Mouse (Mus musculus) heart, adult 2 months (tissue): ENCODE measurements at regions not wholly inside any gene's neighbourhood (a gene's known extent, or its start where the extent isn't known, plus 50 kb on each side); places are given as distances from the start of the nearest gene placed in this dataset.

Experiments
- DNase-seq, 2 experiments: peaks; one replicate each; pipeline ENCODE4 v3.0.0; 2021
- H3K27ac ChIP-seq: fragments of 200-600 bp; 2 replicates; pipeline ENCODE4 v1.8.1; 2022
- H3K27me3 ChIP-seq: fragments of 200-500 bp; 2 replicates; pipeline ENCODE4 v1.6.1; 2012; ENCODE audit warnings: mild to moderate bottlenecking, low read length, inconsistent platforms, mixed read lengths; ENCODE audit not compliant: control insufficient read depth, insufficient read depth
- H3K36me3 ChIP-seq: fragments of 200-500 bp; 2 replicates; pipeline ENCODE4 v1.6.1; 2012; ENCODE audit warnings: low read length, inconsistent platforms; ENCODE audit not compliant: control insufficient read depth, insufficient read depth
- H3K4me1 ChIP-seq: fragments of 200-500 bp; 2 replicates; pipeline ENCODE4 v1.6.1; 2011; ENCODE audit warnings: low read length; ENCODE audit not compliant: control insufficient read depth, insufficient read depth
- H3K4me3 ChIP-seq: fragments of 200-600 bp; 2 replicates; pipeline ENCODE4 v1.8.1; 2022
- H3K79me2 ChIP-seq: fragments of 200-500 bp; replicated peaks from 2 replicates; pipeline ENCODE4 v1.6.1; 2012; ENCODE audit warnings: mild to moderate bottlenecking, inconsistent platforms, low read length, moderate library complexity, mixed read lengths; ENCODE audit not compliant: control insufficient read depth, insufficient read depth
- H3K9ac ChIP-seq: fragments of 200-500 bp; 2 replicates; pipeline ENCODE4 v1.6.1; 2012; ENCODE audit warnings: low read depth, mild to moderate bottlenecking, control low read depth, inconsistent platforms, low read length, mixed read lengths
- CTCF ChIP-seq: fragments of 200-600 bp; IDR thresholded peaks from 2 replicates; pipeline ENCODE4 v1.8.1; 2022; ENCODE audit warnings: antibody characterized with exemption, mild to moderate bottlenecking, moderate library complexity
- EP300 ChIP-seq: fragments of 200-500 bp; IDR thresholded peaks from 2 replicates; pipeline ENCODE4 v1.6.1; 2011; ENCODE audit warnings: low read depth, low read length, control low read depth; ENCODE audit not compliant: insufficient read depth
- POLR2A ChIP-seq: fragments of 200-500 bp; IDR thresholded peaks from 2 replicates; pipeline ENCODE4 v1.6.1; 2011; ENCODE audit warnings: mild to moderate bottlenecking, low read depth, low read length, control low read depth; ENCODE audit not compliant: insufficient read depth
- WGBS: fragments of 180-500 bp; shearing (Covaris S2); methylation state at CpG from one replicate; pipeline ENCODE4 v1.1.7; 2018; 5-methylcytosine and 5-hydroxymethylcytosine counted together
- intact Hi-C: fragments of 180-260 bp; cut with DNase I; formaldehyde crosslinking; loops from one replicate; pipeline ENCODE4 v1.15.1; 2025

DNA sequence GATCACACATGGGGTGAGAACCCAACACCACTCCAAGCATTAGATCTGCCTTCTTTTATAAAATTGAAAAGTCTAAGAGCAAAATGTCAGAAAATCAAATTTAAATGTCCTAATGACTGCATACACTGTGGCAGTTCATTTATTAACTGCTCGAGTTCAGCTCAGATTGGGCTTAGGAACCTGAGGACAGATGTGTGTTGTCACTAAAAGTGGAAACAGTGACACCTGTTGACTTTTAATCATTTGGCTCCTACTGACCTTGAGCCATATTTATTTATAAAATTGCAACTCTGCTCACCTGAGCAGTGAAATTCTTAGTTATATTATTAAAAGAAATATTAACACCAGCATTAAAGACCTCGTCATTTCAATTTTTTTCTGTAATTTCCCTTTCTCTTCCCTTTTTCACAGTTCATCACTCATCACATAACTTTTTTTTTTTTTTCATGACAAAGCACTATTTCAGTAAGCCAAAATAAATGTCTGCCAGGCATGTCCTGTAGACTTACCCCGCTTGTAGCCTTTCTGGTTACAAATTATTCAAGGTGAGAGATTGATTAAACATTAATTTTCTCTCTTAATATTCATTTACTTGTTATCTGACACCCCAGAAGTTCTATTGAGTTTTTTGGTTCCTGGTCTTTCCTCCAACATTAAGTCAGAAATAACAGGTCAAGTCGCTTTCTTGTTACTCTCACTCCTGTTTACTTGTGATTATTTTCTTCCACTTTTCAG lies 274.2 kb upstream of the Tet2 start:
- H3K4me1 ChIP-seq = no peaks in the 10 kb centered on the region
- H3K9ac ChIP-seq = no peak overlapping the region
- TF ChIP-seq EP300 (no peak), CTCF (peak; percentile 9; the same call in 1 of the 2 replicates), POLR2A (no peak)
- WGBS = 74% methylated on average over 4 of the region's 4 CpGs
- no peaks in the 10 kb centered on the region for H3K36me3 ChIP-seq
- H3K4me3 ChIP-seq = no peak overlapping the region
- intact Hi-C loops = loop anchor here (1.0 kb wide), 1 partner anchor 15 kb away; no protein-coding TSS in a partner anchor
- no peak overlapping the region for H3K27ac ChIP-seq
- no peak for DNase-seq
- no peaks in the 10 kb centered on the region for H3K79me2 ChIP-seq
- H3K27me3 ChIP-seq = no peaks in the 10 kb centered on the region

DNA sequence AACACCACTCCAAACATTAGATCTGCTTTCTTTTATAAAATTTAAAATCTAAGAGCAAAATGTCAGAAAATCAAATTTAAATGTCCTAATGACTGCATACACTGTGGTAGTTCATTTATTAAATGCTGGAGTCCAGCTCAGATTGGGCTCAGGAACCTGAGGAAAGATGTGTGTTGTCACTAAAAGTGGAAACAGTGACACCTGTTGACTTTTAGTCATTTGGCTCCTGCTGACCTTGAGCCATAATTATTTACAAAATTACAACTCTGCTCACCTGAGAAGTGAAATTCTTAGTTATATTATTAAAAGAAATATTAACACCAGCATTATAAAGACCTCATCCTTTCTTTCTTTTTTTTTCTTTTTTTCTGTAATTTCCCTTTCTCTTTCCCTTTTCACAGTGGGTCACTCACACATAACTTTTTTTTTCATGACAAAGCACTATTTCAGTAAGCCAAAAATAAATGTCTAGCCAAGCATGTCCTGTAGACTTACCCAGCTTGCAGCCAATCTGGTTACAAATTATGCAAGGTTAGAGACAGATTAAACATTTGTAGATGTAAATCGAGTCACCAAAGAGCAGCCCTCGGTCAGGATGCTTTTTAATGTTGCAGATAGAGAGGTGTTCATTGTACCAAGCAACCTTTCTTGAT lies 288.9 kb upstream of the Tet2 start:
- H3K9ac ChIP-seq = no peak overlapping the region
- no peak for DNase-seq
- H3K79me2 ChIP-seq = no peaks in the 10 kb centered on the region
- no peaks in the 10 kb centered on the region for H3K4me1 ChIP-seq
- H3K27ac ChIP-seq = no peak overlapping the region
- 77% methylated on average over 2 of the region's 2 CpGs for WGBS
- H3K27me3 ChIP-seq = no peaks in the 10 kb centered on the region
- peak; percentile 35 for TF ChIP-seq CTCF
- no peak for TF ChIP-seq POLR2A
- intact Hi-C loops = loop anchor here (1.0 kb wide), 1 partner anchor 16 kb away; no protein-coding TSS in a partner anchor
- H3K36me3 ChIP-seq = no peaks in the 10 kb centered on the region
- no peak overlapping the region for H3K4me3 ChIP-seq

DNA sequence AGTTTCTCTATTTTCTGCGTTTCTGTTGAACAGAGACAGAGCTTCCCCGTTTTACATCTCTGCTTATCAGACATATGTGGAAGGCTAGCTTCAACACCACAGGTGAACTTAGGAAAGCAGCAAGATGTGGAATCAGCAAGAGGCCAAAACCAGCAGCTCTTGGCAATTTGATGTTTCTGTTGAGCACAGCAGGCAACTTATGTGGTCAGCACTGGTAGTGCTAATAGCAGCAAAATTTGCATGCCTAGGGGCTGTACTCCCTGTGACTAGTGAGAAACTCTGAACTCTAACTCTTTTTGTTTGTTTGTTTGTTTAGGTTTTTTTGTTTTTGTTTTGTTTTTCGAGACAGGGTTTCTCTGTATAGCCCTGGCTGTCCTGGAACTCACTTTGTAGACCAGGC lies 289.5 kb upstream of the Tet2 start:
- no peak for TF ChIP-seq POLR2A
- no peak for TF ChIP-seq EP300
- no peak for TF ChIP-seq CTCF
- Histone ChIP-seq H3K79me2 (no peaks in the 10 kb centered on the region), H3K27ac (no peak overlapping the region), H3K36me3 (no peaks in the 10 kb centered on the region), H3K27me3 (no peaks in the 10 kb centered on the region), H3K4me1 (no peaks in the 10 kb centered on the region), H3K9ac (no peak overlapping the region), H3K4me3 (no peak overlapping the region)
- intact Hi-C loops = loop anchor here (1.0 kb wide), 1 partner anchor 16 kb away; no protein-coding TSS in a partner anchor
- no peak for DNase-seq
- WGBS = 73% methylated on average over 3 of the region's 3 CpGs

DNA sequence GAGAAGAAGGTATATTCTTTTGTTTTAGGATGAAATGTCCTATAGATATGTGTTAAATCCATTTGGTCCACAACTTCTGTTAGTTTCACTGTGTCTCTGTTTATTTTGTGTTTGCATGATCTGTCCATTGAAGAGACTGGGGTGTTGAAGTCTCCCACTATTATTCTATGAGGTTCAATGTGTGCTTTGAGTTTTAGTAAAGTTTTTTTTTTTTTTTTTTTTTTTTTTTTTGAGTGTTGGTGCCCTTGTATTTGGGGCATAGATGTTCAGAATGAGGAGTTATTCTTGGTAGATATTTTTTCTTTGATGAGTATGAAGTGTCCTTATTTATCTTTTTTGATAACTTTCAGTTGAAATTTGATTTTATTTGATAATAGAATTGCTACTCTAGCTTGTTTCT lies 301.4 kb upstream of the Tet2 start:
- intact Hi-C loops = no loop called here
- Histone ChIP-seq H3K36me3 (no peaks in the 10 kb centered on the region), H3K4me1 (no peaks in the 10 kb centered on the region), H3K27me3 (no peaks in the 10 kb centered on the region), H3K4me3 (no peak overlapping the region), H3K27ac (no peak overlapping the region), H3K9ac (no peak overlapping the region), H3K79me2 (no peaks in the 10 kb centered on the region)
- DNase-seq = no peak
- no peak for TF ChIP-seq POLR2A
- TF ChIP-seq EP300 = no peak
- no peak for TF ChIP-seq CTCF

DNA sequence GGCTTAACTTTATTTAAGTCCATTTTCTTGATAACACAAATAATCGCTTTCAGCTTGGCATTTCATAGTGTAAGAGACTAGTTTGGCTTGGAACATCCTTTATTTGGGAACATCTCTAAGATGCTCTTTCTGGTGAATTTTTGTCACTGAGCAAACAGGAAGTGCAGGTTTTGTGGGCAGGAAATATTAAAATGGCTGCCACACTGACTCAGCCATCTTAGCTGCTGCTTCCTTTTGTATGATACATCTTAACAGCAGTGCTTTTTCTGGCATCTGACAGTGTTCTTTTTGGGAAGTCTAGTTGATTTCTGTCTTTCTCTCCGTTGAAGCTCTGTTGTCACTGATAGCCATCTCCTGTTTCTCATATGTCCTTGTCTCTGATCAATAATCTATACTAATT lies 329.4 kb upstream of the Tet2 start:
- Histone ChIP-seq H3K27ac (no peak overlapping the region), H3K9ac (no peak overlapping the region), H3K79me2 (no peaks in the 10 kb centered on the region), H3K36me3 (no peaks in the 10 kb centered on the region), H3K4me3 (no peak overlapping the region), H3K27me3 (no peaks in the 10 kb centered on the region), H3K4me1 (no peaks in the 10 kb centered on the region)
- no peak for DNase-seq
- WGBS = 70% methylated on average over 2 of the region's 2 CpGs
- intact Hi-C loops = no loop called here
- no peak for TF ChIP-seq EP300
- TF ChIP-seq CTCF = no peak
- no peak for TF ChIP-seq POLR2A

DNA sequence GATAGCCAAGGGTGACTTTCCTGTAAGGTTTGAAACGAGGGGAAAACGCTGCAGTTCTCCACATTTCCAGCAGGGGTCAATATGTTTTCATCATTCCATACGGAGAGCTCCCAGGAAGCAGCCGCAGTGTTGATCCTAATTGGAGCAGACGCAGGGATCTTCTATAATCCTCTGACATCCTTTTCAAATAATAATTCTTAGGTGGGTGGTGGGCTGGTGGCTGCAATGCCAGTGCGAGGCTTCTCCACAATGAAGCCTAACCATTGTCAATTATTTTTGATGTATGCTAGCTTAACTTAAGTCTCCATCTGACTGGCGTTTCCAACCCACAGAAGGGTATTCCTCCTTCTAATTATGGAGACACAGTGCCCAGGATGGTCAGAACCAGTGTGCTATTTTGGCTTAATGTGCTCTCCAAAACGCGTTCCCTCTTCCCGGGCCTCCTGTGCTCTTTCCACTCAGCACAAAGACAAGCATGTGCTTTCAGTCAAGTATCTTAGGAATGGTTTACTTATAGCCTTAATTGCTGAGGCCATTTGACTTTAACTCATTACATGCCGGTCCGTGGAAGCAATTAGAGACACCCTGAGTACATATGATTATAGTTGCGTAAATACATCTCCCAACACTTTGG lies 331.6 kb upstream of the Tet2 start:
- Histone ChIP-seq H3K4me3 (no peak overlapping the region), H3K27ac (no peak overlapping the region), H3K36me3 (no peaks in the 10 kb centered on the region), H3K4me1 (no peaks in the 10 kb centered on the region), H3K79me2 (no peaks in the 10 kb centered on the region), H3K9ac (no peak overlapping the region), H3K27me3 (no peaks in the 10 kb centered on the region)
- WGBS = 22% methylated on average over 13 of the region's 13 CpGs
- TF ChIP-seq EP300 (0 out of 2 replicates have a peak, but pooled peaks have one; percentile 37), POLR2A (no peak), CTCF (peak; percentile 96)
- intact Hi-C loops = loop anchor here (1.0 to 5.0 kb wide), 3 partner anchors 364 to 754 kb away; no protein-coding TSS in a partner anchor
- DNase-seq = peak; percentile 36 to 60
